Comparison of ENCODE assay signal across 8 mouse cellular contexts in the genomic region with DNA sequence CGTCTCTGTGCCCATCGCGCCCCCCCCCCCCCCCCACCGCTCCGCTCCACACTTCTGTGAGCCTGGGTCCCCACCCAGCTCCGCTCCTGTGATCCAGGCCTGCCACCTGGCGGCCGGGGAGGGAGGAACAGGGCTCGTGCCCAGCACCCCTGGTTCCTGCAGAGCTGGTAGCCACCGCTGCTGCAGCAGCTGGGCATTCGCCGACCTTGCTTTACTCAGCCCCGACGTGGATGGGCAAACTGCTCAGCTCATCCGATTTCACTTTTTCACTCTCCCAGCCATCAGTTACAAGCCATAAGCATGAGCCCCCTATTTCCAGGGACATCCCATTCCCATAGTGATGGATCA. TPM values are rescaled to one million over a fixed set of nuclear protein-coding genes. Genes with fewer than 3 reads are reported as not detected.
A peak's percentile ranks its signal among the peaks of the same experiment; 100 is the strongest.
DNase-seq lines count a peak whose midpoint lies in the region; ATAC-seq and TF ChIP-seq lines count a peak whose summit lies in the region.

No protein-coding gene starts in this region.

- H3K4me3 ChIP-seq in embryonic facial prominence, embryonic 10.5 days = peak overlapping the region; percentile 89
- H3K4me3 ChIP-seq in limb, embryonic 13.5 days = peak overlapping the region; percentile 88
- H3K4me3 ChIP-seq in midbrain, embryonic 14.5 days (replicated peaks; ENCODE audit: low read depth, low read length) = peak overlapping the region; percentile 50; the same call in 1 of the 2 replicates
- peak overlapping the region; percentile 62; the same call in 1 of the 2 replicates for H3K4me3 ChIP-seq in spleen, adult 2 months (ENCODE audit: extremely low read depth, insufficient read depth, insufficient read length)

- WGBS in embryonic facial prominence, embryonic 10.5 days = under 1% methylated on average over 15 of the region's 15 CpGs
- WGBS in limb, embryonic 13.5 days = 1% methylated on average over 15 of the region's 15 CpGs
- WGBS in midbrain, embryonic 14.5 days = under 1% methylated on average over 14 of the region's 15 CpGs
- 0% methylated on average over 12 of the region's 15 CpGs for WGBS in spleen, adult 2 months

- peak overlapping the region; percentile 68 for H3K9ac ChIP-seq in limb, embryonic 13.5 days
- no peak overlapping the region for H3K9ac ChIP-seq in midbrain, embryonic 14.5 days (replicated peaks; ENCODE audit: low read length)

- peaks cover 56% of the 10 kb centered on the region for H3K36me3 ChIP-seq in embryonic facial prominence, embryonic 10.5 days (replicated peaks)
- H3K36me3 ChIP-seq in limb, embryonic 13.5 days = peaks cover 48% of the 10 kb centered on the region
- H3K36me3 ChIP-seq in midbrain, embryonic 14.5 days (ENCODE audit: control insufficient read depth, insufficient read depth, low read length) = peaks cover 35% of the 10 kb centered on the region
- H3K36me3 ChIP-seq in spleen, adult 2 months (ENCODE audit: control insufficient read depth, insufficient read depth, low read length) = no peaks in the 10 kb centered on the region

- H3K9me3 ChIP-seq in embryonic facial prominence, embryonic 10.5 days = no peaks in the 10 kb centered on the region; the same call in 1 of the 2 replicates
- no peaks in the 10 kb centered on the region for H3K9me3 ChIP-seq in limb, embryonic 13.5 days
- no peaks in the 10 kb centered on the region for H3K9me3 ChIP-seq in midbrain, embryonic 14.5 days (ENCODE audit: control insufficient read depth, low read length)

- peak overlapping the region; percentile 96 for H3K4me2 ChIP-seq in limb, embryonic 13.5 days (replicated peaks)
- H3K4me2 ChIP-seq in midbrain, embryonic 14.5 days (ENCODE audit: low read length) = peak overlapping the region; percentile 97

- peak; percentile 94 for TF ChIP-seq CTCF in spleen, adult 2 months (IDR thresholded peaks at IDR 0.05; ENCODE audit: extremely low read depth, insufficient read depth, insufficient read length, insufficient replicate concordance)

- peak; percentile 32 for ATAC-seq in limb, embryonic 13.5 days (ENCODE audit: low FRiP score, low read depth)
- ATAC-seq in midbrain, embryonic 14.5 days (ENCODE audit: low FRiP score, low TSS enrichment) = peak; percentile 28; the same call in 1 of the 2 replicates

- peaks cover 58% of the 10 kb centered on the region for H3K4me1 ChIP-seq in embryonic facial prominence, embryonic 10.5 days
- H3K4me1 ChIP-seq in limb, embryonic 13.5 days = peaks cover 45% of the 10 kb centered on the region
- peaks cover 24% of the 10 kb centered on the region for H3K4me1 ChIP-seq in midbrain, embryonic 14.5 days (ENCODE audit: control insufficient read depth, insufficient read depth, low read length)
- H3K4me1 ChIP-seq in spleen, adult 2 months (ENCODE audit: control insufficient read depth, insufficient read depth, insufficient read length) = peaks cover 16% of the 10 kb centered on the region

- peak overlapping the region; percentile 96 for H3K27ac ChIP-seq in embryonic facial prominence, embryonic 10.5 days (replicated peaks)
- peak overlapping the region; percentile 93 for H3K27ac ChIP-seq in limb, embryonic 13.5 days
- H3K27ac ChIP-seq in midbrain, embryonic 14.5 days (replicated peaks; ENCODE audit: low read depth, low read length) = peak overlapping the region; percentile 28; the same call in 1 of the 2 replicates
- H3K27ac ChIP-seq in spleen, adult 2 months (ENCODE audit: insufficient read depth, low read length) = no peak overlapping the region

- peaks cover 29% of the 10 kb centered on the region for H3K27me3 ChIP-seq in embryonic facial prominence, embryonic 10.5 days (replicated peaks; ENCODE audit: low read depth, poor library complexity, severe bottlenecking)
- peaks cover 7% of the 10 kb centered on the region for H3K27me3 ChIP-seq in limb, embryonic 13.5 days
- H3K27me3 ChIP-seq in midbrain, embryonic 14.5 days (ENCODE audit: control insufficient read depth, insufficient read depth, low read length) = peaks cover 26% of the 10 kb centered on the region
- H3K27me3 ChIP-seq in spleen, adult 2 months (ENCODE audit: control insufficient read depth, insufficient read depth, low read length) = peaks cover 27% of the 10 kb centered on the region

- TF ChIP-seq POLR2A in spleen, adult 2 months (IDR thresholded peaks at IDR 0.05; ENCODE audit: low read depth, low read length) = no peak

- DNase-seq in right cerebral cortex, adult 18-20 months = peak; percentile 70
- no peak for DNase-seq in right cerebral cortex, postnatal 36 days (ENCODE audit: low spot score in 2 of 2)
- peak; percentile 91 for DNase-seq in embryonic facial prominence, embryonic 10.5 days (ENCODE audit: low spot score)
- peak; percentile 91 to 92 for DNase-seq in heart, adult 18-20 months
- peak; percentile 84 for DNase-seq in kidney, adult 11 months
- DNase-seq in midbrain, embryonic 14.5 days = peak; percentile 74
- peak; percentile 63 to 84 for DNase-seq in spleen, adult 2 months (ENCODE audit: low read depth in 1 of 2, low spot score in 2 of 2)

RNA-seq across cellular contexts. Expression of gene Six5, which starts 1.2 kb away (rescaled TPM):
- 6.3 and 7.6 TPM in 2 replicates for polyA plus RNA-seq in embryonic facial prominence, embryonic 10.5 days (2016; fragmentation: Nextera tagmentation; extraction: Ambion mirVana)
- total RNA-seq in heart, adult 18-20 months (2021) = 1 to 10 TPM; 5.6 to 6.8 TPM
- polyA plus RNA-seq in limb, embryonic 13.5 days (2015; fragmentation: Nextera tagmentation; extraction: Ambion mirVana) = 13.4 and 13.9 TPM in 2 replicates
- polyA plus RNA-seq in midbrain, embryonic 14.5 days (2014; fragmentation: Nextera tagmentation; extraction: Ambion mirVana) = 1.5 and 2.5 TPM in 2 replicates
- polyA plus RNA-seq in spleen, adult 2 months (2012; rRNA removed) = 9.1 and 9.8 TPM in 2 replicates

RNA-seq across cellular contexts. Expression of gene Dmpk, which starts 9.5 kb away (rescaled TPM):
- polyA plus RNA-seq in embryonic facial prominence, embryonic 10.5 days (2016; fragmentation: Nextera tagmentation; extraction: Ambion mirVana) = 7.0 and 9.1 TPM in 2 replicates
- total RNA-seq in heart, adult 18-20 months (2021) = 100 to 1,000 TPM; 503 to 516 TPM
- polyA plus RNA-seq in limb, embryonic 13.5 days (2015; fragmentation: Nextera tagmentation; extraction: Ambion mirVana) = 22.6 and 23.1 TPM in 2 replicates
- 9.8 and 13.2 TPM in 2 replicates for polyA plus RNA-seq in midbrain, embryonic 14.5 days (2014; fragmentation: Nextera tagmentation; extraction: Ambion mirVana)
- polyA plus RNA-seq in spleen, adult 2 months (2012; rRNA removed) = 175 and 182 TPM in 2 replicates

RNA-seq across cellular contexts. Expression of gene Dmwd, which starts 17.1 kb away (rescaled TPM):
- 16.8 and 18.0 TPM in 2 replicates for polyA plus RNA-seq in embryonic facial prominence, embryonic 10.5 days (2016; fragmentation: Nextera tagmentation; extraction: Ambion mirVana)
- 10 to 100 TPM; 44.6 to 46.6 TPM for total RNA-seq in heart, adult 18-20 months (2021)
- 16.8 and 17.4 TPM in 2 replicates for polyA plus RNA-seq in limb, embryonic 13.5 days (2015; fragmentation: Nextera tagmentation; extraction: Ambion mirVana)
- polyA plus RNA-seq in midbrain, embryonic 14.5 days (2014; fragmentation: Nextera tagmentation; extraction: Ambion mirVana) = 33.2 and 39.2 TPM in 2 replicates
- polyA plus RNA-seq in spleen, adult 2 months (2012; rRNA removed) = 26.6 and 31.9 TPM in 2 replicates

RNA-seq across cellular contexts. Expression of gene Gm4969, which starts 25.0 kb away (rescaled TPM):
- 0.99 and 1.9 TPM in 2 replicates for polyA plus RNA-seq in embryonic facial prominence, embryonic 10.5 days (2016; fragmentation: Nextera tagmentation; extraction: Ambion mirVana)
- total RNA-seq in heart, adult 18-20 months (2021) = not detected
- 4.2 and 4.3 TPM in 2 replicates for polyA plus RNA-seq in limb, embryonic 13.5 days (2015; fragmentation: Nextera tagmentation; extraction: Ambion mirVana)
- 5.2 and 5.8 TPM in 2 replicates for polyA plus RNA-seq in midbrain, embryonic 14.5 days (2014; fragmentation: Nextera tagmentation; extraction: Ambion mirVana)
- polyA plus RNA-seq in spleen, adult 2 months (2012; rRNA removed) = 0.02 TPM in 1 of 2 replicates, not detected in the other

RNA-seq across cellular contexts. Expression of gene Fbxo46, which starts 26.5 kb away (rescaled TPM):
- 15.9 and 18.0 TPM in 2 replicates for polyA plus RNA-seq in embryonic facial prominence, embryonic 10.5 days (2016; fragmentation: Nextera tagmentation; extraction: Ambion mirVana)
- total RNA-seq in heart, adult 18-20 months (2021) = 1 to 10 TPM; 5.5 to 5.7 TPM
- polyA plus RNA-seq in limb, embryonic 13.5 days (2015; fragmentation: Nextera tagmentation; extraction: Ambion mirVana) = 16.8 and 19.1 TPM in 2 replicates
- 11.3 and 13.8 TPM in 2 replicates for polyA plus RNA-seq in midbrain, embryonic 14.5 days (2014; fragmentation: Nextera tagmentation; extraction: Ambion mirVana)
- polyA plus RNA-seq in spleen, adult 2 months (2012; rRNA removed) = 15.4 and 16.5 TPM in 2 replicates

Comparison
In these comparisons a context has a peak if more than half of its experiments do, and no peak if none do; other contexts are left out.
1. DNase-seq: peak in right cerebral cortex, adult 18-20 months (single experiment), embryonic facial prominence, embryonic 10.5 days (single experiment), heart, adult 18-20 months (2 of 2), kidney, adult 11 months (single experiment), midbrain, embryonic 14.5 days (single experiment) and spleen, adult 2 months (2 of 2); none in right cerebral cortex, postnatal 36 days (0 of 2).
2. Peak in every context shown above with its lines, with median percentiles within 50 percentile points of each other: H3K4me3 ChIP-seq.